Mouse (Mus musculus) thymus, adult 18-20 months (tissue): Measurements from ENCODE around the gene Kif13a.

ENCODE experiments used
- DNase-seq, 2 experiments: peaks; one replicate each; pipeline ENCODE4 v3.0.0; 2022; ENCODE audit warnings: mixed read lengths in 2 of 2

Kif13a gene

GRCm38 (mm10) chr13:46833586-46833985 is 96.1 kb downstream of the Kif13a start:
- no peak for DNase-seq

DNA sequence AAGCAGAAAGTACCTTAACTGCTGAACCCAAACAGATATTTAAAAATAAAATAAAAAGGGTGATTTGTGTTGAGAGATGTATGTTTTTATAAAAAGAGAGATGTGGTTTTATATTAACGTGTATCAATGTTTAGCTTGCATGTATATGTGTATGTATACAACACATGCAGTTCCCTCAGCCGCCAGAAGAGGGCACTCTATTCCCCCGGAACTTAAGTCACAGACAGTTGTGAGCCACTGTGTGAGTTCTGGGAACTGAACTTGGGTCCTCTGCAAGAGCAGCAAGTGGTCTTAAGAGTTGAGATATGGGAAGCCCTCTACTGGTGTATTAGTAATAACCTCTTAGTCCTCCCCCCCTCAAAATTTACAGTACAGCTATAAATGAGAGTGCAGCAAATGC is 96.7 kb downstream of the Kif13a start:
- no peak for DNase-seq

DNA sequence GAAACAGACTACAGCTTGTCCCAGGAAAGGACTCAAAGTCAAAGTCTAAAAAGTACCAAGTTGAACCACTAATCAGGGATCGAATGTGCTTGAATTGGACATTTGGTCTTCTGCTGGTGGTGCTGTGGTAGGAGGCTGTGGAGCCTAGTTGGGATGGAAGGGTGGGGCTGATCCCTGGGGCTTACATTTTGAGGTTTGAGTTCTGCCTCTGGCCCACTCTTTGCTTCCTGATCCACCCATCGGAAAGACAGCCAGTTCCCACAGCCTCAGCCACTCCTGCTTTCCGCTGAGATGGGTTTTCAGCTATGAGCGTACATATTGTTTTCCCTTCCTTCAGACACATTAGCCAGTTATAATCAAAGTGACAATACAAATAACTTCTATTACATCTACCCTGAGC is 106.4 kb downstream of the Kif13a start:
- no peak for DNase-seq

GRCm38 (mm10) chr13:46822200-46822599 is 107.5 kb downstream of the Kif13a start:
- DNase-seq, result no peak

DNA sequence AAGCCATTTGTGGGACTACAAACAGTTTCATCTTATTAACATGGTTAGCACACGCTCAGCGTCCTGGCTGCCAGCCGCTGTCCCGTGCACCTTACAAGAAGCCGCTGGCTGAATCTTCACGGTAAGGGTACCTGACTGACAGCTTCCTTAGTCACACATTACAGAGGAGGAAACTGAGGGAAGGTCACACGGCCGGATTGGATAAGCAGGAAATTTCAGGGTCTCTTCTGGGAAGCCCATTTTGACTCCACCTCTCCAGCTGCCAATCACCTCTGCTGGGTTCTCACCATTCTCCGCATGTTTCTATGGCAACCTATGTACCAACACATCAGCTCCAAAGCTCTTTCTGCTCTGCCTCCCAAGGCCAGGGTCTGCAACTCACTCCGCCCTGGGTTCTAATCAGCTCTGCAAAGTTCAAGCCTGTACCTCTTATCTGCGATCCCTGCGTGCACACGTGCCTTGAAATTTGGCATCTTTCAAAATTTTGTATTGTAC is 109.9 kb downstream of the Kif13a start:
- DNase-seq, result no peak

DNA sequence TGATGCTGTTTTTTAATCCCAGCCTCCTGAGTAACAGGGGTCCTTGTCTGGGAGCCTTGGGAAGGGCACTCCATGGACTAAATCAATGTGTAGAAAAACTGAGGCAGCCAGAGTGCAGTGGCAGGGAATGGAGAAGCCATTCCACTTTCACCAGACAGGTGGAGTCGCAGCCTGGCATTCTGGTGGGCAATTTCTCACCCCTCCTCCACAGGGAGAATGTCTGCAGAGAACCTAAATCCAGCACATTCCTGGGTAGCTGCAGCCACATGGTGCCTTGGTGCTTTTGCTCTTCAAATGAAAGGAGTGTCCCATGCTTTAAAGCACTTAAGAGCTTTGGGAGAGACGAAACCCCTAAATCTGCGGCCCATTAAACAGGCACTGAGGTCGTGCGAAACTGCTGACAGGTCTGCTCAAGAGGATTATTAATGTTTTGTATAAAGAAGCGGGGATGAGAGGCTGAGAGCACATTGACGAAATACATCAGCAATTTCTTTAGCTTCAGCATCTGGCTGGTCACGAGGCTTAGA is 110.4 kb downstream of the Kif13a start:
- DNase-seq, result no peak

DNA sequence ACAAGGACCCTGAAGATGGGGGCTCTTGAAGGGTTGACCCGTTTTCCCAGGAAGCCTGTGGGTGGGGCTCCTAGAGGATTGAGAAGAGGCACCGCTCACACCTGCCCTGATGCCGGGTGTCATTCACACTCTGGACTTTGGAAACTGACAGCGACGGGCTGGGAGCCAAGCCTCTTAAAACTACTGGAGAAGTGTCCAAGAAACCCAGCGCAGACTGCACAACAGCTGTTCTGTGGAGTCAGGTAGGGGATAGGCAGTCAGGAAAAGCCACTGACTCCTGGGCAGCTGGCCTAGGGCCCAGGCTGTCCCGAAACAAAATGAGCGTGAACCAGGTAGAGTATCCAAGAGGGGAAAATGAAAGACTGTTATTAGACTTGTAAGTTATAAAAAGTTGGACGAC is 111.3 kb downstream of the Kif13a start:
- no peak for DNase-seq

DNA sequence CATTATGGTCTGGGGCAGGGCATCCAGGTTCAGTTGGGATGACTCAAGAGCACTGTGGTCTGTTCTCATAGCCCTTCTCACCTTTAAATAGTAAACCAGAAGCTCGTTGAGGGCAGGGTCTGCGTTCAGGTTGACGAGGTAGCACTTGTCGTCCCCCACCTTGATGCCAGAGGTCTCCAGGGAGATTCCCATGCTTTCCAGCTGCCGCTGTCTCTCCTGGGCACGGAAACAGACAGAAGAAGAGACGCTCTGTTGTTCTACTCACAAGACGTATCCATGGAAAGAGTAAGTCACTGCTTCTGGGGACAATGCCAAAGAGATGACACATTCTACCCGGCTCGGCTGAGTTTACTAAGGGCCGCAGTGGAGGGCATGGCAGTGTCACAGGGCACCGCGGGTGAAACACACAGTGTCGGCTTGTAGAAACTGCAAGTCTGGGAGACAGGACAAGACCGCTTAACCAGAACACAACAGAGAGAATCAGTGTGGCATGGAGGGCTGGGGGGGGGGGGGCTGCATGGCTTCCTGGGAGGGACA is 117.0 kb downstream of the Kif13a start:
- DNase-seq, result no peak

DNA sequence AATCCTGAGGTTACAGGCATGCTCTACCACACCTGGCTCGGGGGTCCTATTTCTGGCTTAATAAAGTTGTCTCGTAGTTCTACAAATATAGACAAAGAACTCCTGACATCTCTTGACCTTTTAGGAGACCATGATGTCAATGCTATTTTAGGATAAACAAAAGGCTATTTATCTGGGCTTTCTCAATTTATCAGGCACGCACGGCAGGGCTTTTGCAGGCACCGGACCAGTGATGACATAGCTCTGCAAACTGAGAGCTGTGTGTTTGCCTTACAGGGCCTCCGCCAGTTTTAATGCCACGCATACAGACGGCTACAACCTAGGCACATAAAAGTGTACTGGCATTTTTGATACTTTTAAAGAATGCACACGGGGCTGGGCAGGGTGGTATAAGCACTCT is 118.0 kb downstream of the Kif13a start:
- DNase-seq, result no peak

DNA sequence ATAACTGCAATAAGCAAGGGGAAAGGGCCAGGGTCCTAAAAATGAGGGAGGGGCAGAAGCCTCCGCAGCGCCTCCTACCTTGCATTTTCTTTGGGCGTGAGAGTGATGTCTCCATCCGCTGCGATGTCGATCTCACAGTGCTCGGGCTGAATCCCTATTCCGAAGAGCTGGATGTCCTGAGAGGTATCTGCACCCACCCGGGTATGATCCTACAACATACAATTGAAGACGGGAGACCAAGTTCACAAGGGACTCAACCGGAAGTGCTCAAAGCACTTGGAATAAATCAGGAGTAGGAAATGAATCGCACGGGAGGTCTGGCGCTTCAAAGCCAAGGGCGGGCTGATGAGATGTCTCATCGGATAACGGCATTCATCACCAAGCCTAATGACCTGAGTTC is 119.1 kb downstream of the Kif13a start:
- DNase-seq, result no peak

GRCm38 (mm10) chr13:46810098-46810497 is 119.6 kb downstream of the Kif13a start:
- no peak for DNase-seq

DNA sequence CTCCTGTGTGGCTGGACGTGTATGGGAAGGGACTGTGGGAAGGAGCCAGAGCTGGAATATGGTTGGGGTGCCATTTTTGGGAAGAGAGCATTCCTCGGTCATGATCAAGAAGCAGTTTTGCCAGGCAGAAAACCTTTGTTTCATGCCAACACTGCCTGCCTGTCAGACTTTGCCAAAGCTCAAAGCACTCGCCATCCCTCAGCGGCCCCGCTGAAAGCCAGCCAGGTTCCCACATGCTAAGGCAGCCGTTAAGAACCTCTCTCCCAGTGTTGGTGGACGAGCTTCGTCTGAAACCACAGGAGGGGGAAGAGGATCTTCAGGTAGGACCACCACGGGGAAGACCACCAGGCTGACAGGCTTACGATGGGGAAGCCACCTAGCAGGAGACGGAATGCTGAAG is 121.8 kb downstream of the Kif13a start:
- DNase-seq, result no peak

GRCm38 (mm10) chr13:46801196-46801595 is 128.5 kb downstream of the Kif13a start:
- no peak for DNase-seq

GRCm38 (mm10) chr13:46798156-46798555 is 131.5 kb downstream of the Kif13a start:
- DNase-seq, result peak in 1 of 2 experiments; percentile 34

GRCm38 (mm10) chr13:46796381-46796780 is 133.3 kb downstream of the Kif13a start:
- DNase-seq, result no peak

DNA sequence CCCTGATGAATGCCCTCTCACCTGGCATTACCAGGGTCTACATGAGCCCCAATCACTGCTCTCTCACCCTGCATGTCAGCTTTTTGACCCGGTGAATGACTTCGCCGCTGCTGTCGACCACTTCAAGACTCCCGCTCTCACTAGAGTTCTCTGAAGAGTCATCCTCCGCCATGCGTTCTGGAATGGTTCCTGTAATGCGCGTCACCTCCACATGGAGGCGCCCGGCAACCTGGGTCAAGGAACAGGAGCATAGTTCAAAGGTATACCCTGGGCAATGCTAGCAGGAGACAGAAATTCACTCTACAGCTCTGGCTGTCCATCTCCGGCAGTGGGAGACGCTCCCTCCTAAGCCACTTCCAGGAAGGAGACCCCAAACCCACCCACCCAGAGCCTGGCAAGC is 135.8 kb downstream of the Kif13a start:
- no peak for DNase-seq

GRCm38 (mm10) chr13:46788452-46788851 is 141.2 kb downstream of the Kif13a start:
- no peak for DNase-seq

DNA sequence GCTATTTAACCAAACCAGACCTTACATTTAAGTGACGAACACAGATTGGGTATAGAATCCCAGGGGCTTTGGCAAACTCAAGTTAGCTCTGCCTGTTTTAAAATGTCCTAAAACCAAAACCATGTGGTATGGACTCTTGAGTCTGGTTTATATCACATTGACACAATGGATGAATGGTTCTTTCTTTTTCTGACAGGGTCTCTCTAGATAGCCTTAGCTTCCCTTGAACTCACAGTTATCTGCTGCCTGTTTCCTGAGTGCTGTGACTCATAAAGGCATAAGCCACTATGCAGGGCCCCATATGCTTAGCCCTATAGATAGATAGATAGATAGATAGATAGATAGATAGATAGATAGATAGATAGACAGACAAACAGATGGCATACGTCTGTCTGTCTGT is 142.8 kb downstream of the Kif13a start:
- DNase-seq, result no peak

- no peak for DNase-seq
Measured at GRCm38 (mm10) chr13:46786064-46786561, 143.6 kb downstream of the Kif13a start.

DNA sequence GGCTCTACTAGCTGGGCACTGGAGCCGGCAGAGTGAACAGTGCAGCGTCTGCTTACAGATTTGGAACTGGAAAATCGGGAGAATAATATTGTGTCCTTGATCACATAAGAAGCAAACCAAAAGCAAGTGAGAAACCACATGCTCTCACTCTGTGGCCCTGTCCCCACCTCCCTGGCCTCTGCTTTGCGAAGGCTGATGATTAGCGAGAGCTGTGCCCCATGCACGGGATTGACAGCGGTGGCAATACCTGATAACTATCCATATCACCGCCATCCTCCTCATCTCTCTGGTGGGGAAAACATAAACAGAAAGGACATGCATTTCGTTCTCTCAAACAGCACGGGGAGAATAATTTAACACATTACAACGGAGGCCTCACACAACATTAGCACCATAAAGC is 149.3 kb downstream of the Kif13a start:
- no peak for DNase-seq

DNA sequence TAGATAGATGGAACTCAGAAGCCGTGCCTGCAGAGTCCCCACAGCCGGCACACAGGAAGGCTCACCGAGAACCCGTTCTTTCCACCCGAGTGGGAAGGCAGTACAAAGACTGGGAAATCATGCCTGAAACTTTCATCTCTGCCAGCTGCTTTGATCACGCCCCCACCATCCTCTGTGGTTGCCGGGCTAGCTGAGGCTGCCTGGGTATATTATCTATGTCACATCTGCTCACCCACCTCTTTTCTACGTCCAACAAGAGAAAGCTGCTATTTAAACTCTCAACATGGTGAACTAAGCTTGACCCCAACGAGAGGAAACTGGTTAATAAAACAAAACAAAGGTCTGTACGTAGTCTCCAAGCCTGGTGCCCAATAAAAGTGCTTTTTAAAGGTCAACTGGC is 149.8 kb downstream of the Kif13a start:
- DNase-seq, result peak; percentile 56 to 74

- DNase-seq, result no peak
Measured at GRCm38 (mm10) chr13:46777461-46777860, 152.2 kb downstream of the Kif13a start.

DNA sequence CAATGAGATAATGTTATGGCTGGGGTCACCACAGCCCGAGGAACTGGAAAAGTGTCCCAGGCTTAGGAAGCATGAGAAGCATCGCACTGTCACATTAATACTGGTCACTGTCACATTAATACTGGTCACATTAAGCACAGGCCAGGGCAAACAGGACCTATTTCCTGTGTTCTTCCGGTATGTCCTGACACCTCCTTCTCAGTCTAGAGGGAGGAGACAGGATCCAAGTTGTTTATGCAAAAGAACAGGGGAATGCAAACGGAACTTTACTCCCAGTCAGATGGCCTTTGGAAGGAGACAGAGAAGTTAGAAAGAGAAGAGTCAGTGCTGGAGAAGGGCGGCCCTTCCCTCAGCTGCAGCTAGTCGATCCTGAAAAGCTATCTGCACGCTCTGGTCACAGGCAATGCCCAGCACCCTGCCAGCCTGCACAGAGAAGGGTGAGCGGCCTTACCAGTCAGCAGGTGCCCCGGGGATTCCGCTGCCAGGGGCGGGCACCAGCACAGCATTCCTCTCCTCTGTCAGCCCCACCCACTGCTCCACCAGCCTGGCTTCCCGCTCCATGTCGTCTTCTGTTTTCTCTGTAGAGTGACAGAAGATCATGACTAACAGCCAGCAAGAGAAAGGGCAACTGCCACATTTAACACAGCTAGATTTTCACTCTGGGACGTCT is 152.9 kb downstream of the Kif13a start:
- DNase-seq, result no peak

DNA sequence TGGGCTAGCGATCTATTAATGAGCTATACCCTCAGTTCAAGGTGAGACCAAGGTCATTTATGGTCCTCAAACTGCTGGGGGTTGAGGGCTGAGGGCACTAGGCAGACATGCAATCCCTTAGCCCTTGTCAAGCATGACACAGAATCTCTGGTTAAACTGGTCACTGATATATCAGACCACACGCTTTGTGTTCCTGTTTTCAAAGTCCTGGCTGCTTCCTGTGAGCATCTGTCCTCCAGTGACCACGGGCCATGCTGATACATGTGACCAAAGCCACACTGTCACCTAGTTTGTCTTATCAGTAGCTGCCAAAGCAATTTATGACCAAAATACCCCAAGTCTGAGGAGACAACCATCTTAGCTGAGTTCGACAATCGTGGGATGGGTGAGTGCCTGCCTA is 154.7 kb downstream of the Kif13a start:
- no peak for DNase-seq

DNA sequence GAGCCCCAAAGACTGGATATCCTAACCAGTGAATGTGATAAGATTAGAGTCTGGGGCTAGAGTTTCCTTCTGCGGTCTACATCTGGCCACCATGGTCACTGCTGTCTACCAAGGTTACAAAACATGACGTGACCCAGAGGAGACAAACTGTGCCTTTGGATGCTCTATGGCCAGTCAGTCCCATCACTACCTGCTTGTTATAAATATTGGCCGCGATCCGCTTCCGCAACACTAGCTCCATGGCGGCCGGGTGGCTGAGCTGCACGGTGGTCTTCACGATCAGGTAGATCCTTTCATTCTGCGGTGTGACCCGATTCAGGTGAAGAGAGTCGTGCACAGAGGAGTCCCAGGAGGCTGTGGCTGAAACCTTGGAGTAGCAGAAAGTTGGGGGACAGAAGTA is 157.1 kb downstream of the Kif13a start:
- DNase-seq, result no peak
